Mouse (Mus musculus) MEL (cell line): Measurements from ENCODE around the gene Ptprk. TPM values are rescaled to one million over a fixed set of nuclear protein-coding genes. Genes with fewer than 3 reads are reported as not detected.

Experiments used
- DNase-seq: peaks from one replicate; pipeline ENCODE4 v3.0.0; 2011; ENCODE audit warnings: low read depth, low spot score
- H3K27ac ChIP-seq: 2 replicates; pipeline ENCODE4 v1.5.1; 2012; ENCODE audit warnings: low read depth, mild to moderate bottlenecking, control low read depth, low read length, moderate library complexity; ENCODE audit not compliant: control insufficient read depth
- H3K27me3 ChIP-seq, 2 experiments: fragments of 150-350 bp in 1 of 2; sonication (generic) in 1 of 2; 2 replicates each; pipeline ENCODE4 v1.6.1; 2012; ENCODE audit warnings: low read length in 2 of 2, mild to moderate bottlenecking in 2 of 2, improper control_type of control experiment in 1 of 2, moderate library complexity in 1 of 2; ENCODE audit not compliant: insufficient read depth in 2 of 2, control insufficient read depth in 1 of 2
- H3K36me3 ChIP-seq, 2 experiments: 2 replicates each; pipeline ENCODE4 v1.6.1; 2012 to 2014; ENCODE audit warnings: low read length in 2 of 2, improper control_type of control experiment in 1 of 2, inconsistent platforms in 1 of 2, mild to moderate bottlenecking in 1 of 2; ENCODE audit not compliant: insufficient read depth in 2 of 2, control insufficient read depth in 1 of 2
- H3K4me1 ChIP-seq, 2 experiments: fragments of 150-350 bp in 1 of 2; sonication (generic) in 1 of 2; 2 replicates each; pipeline ENCODE4 v1.6.1; 2012; ENCODE audit warnings: low read length in 2 of 2, improper control_type of control experiment in 1 of 2, mild to moderate bottlenecking in 1 of 2; ENCODE audit not compliant: insufficient read depth in 2 of 2, control insufficient read depth in 1 of 2
- H3K4me3 ChIP-seq, 2 experiments: fragments of 150-350 bp in 1 of 2; sonication (generic) in 1 of 2; 2 replicates each; pipeline ENCODE4 v1.5.1; 2012; ENCODE audit warnings: low read depth in 2 of 2, low read length in 2 of 2, mild to moderate bottlenecking in 2 of 2, moderate library complexity in 2 of 2, control low read depth in 1 of 2, improper control_type of control experiment in 1 of 2; ENCODE audit not compliant: control insufficient read depth in 1 of 2, insufficient read depth in 1 of 2
- H3K79me2 ChIP-seq: 2 replicates; pipeline ENCODE4 v1.6.1; 2012; ENCODE audit warnings: mild to moderate bottlenecking, low read length, moderate library complexity; ENCODE audit not compliant: control insufficient read depth, poor library complexity, insufficient read depth
- H3K9ac ChIP-seq: 2 replicates; pipeline ENCODE4 v1.6.1; 2012; ENCODE audit warnings: low read depth, mild to moderate bottlenecking, control low read depth, low read length, moderate library complexity; ENCODE audit not compliant: control insufficient read depth, poor library complexity, severe bottlenecking
- H3K9me3 ChIP-seq: fragments of 150-350 bp; sonication (generic); replicated peaks from 2 replicates; pipeline ENCODE4 v1.6.1; 2012; ENCODE audit warnings: mild to moderate bottlenecking, low read length, improper control_type of control experiment, moderate library complexity; ENCODE audit not compliant: insufficient read depth
- CHD1 ChIP-seq: IDR thresholded peaks from 2 replicates; pipeline ENCODE4 v1.6.1; 2012; ENCODE audit warnings: low read depth, mild to moderate bottlenecking, inconsistent platforms, low read length, improper control_type of control experiment
- CTCF ChIP-seq, 3 experiments: IDR thresholded peaks in 2 of 3; conservative IDR thresholded peaks in 1 of 3; 2 replicates each; pipeline ENCODE4 v1.5.1; 2011 to 2012; ENCODE audit warnings: low read length in 3 of 3, low read depth in 2 of 3, mild to moderate bottlenecking in 2 of 3, improper control_type of control experiment in 1 of 3, inconsistent platforms in 1 of 3, mixed read lengths in 1 of 3, moderate library complexity in 1 of 3; ENCODE audit not compliant: control insufficient read depth in 1 of 3, insufficient read depth in 1 of 3, poor library complexity in 1 of 3, severe bottlenecking in 1 of 3
- ELF1 ChIP-seq: IDR thresholded peaks from 2 replicates; pipeline ENCODE4 v1.6.1; 2014; ENCODE audit warnings: low read depth, mild to moderate bottlenecking, inconsistent platforms, low read length, improper control_type of control experiment, moderate library complexity
- ETS1 ChIP-seq: IDR thresholded peaks from 2 replicates; pipeline ENCODE4 v1.6.1; 2012; ENCODE audit warnings: low read depth, mild to moderate bottlenecking, inconsistent platforms, low read length, improper control_type of control experiment, moderate library complexity
- GABPA ChIP-seq: IDR thresholded peaks from 2 replicates; pipeline ENCODE4 v1.6.1; 2012; ENCODE audit warnings: low read depth, mild to moderate bottlenecking, inconsistent platforms, low read length, improper control_type of control experiment, moderate library complexity
- HCFC1 ChIP-seq: IDR thresholded peaks from 2 replicates; pipeline ENCODE4 v1.6.1; 2012; ENCODE audit warnings: low read depth, mild to moderate bottlenecking, inconsistent platforms, low read length, improper control_type of control experiment, moderate library complexity
- KAT2A ChIP-seq: conservative IDR thresholded peaks from 2 replicates; pipeline ENCODE4 v1.6.1; 2012; ENCODE audit warnings: low read depth, low read length, improper control_type of control experiment, inconsistent platforms
- MAX ChIP-seq: IDR thresholded peaks from 2 replicates; pipeline ENCODE4 v1.6.1; 2011; ENCODE audit warnings: low read length, improper control_type of control experiment
- MYC ChIP-seq: IDR thresholded peaks from 2 replicates; pipeline ENCODE4 v1.6.1; 2011; ENCODE audit warnings: low read depth, mild to moderate bottlenecking, low read length, improper control_type of control experiment, moderate library complexity
- NELFE ChIP-seq: IDR thresholded peaks from 2 replicates; pipeline ENCODE4 v1.6.1; 2011; ENCODE audit warnings: low read depth, low read length, improper control_type of control experiment
- POLR2A ChIP-seq, 2 experiments: IDR thresholded peaks; 2 replicates each; pipeline ENCODE4 v1.6.1; 2011 to 2012; ENCODE audit warnings: low read length in 2 of 2, mild to moderate bottlenecking in 2 of 2, control low read depth in 1 of 2, improper control_type of control experiment in 1 of 2, low read depth in 1 of 2, moderate library complexity in 1 of 2; ENCODE audit not compliant: control insufficient read depth in 1 of 2, insufficient read depth in 1 of 2, poor library complexity in 1 of 2
- POLR2AphosphoS5 ChIP-seq: IDR thresholded peaks from 2 replicates; pipeline ENCODE4 v1.6.1; 2012; ENCODE audit warnings: low read depth, borderline replicate concordance, mild to moderate bottlenecking, inconsistent platforms, low read length, moderate library complexity, mixed read lengths
- RAD21 ChIP-seq: IDR thresholded peaks from 2 replicates; pipeline ENCODE4 v1.6.1; 2011; ENCODE audit warnings: mild to moderate bottlenecking, low read depth, low read length, improper control_type of control experiment
- TCF12 ChIP-seq: IDR thresholded peaks from 2 replicates; pipeline ENCODE4 v1.6.1; 2014; ENCODE audit warnings: low read depth, mild to moderate bottlenecking, inconsistent platforms, low read length, improper control_type of control experiment, moderate library complexity
- USF1 ChIP-seq: IDR thresholded peaks from 2 replicates; pipeline ENCODE4 v1.6.1; 2014; ENCODE audit warnings: low read depth, mild to moderate bottlenecking, inconsistent platforms, low read length, improper control_type of control experiment, moderate library complexity
- USF2 ChIP-seq, 2 experiments: IDR thresholded peaks; 2 replicates each; pipeline ENCODE4 v1.6.1; 2011 to 2012; ENCODE audit warnings: improper control_type of control experiment in 2 of 2, low read length in 2 of 2, borderline replicate concordance in 1 of 2, inconsistent platforms in 1 of 2, low read depth in 1 of 2, mild to moderate bottlenecking in 1 of 2; ENCODE audit not compliant: insufficient read depth in 1 of 2
- ZKSCAN1 ChIP-seq: IDR thresholded peaks from 2 replicates; pipeline ENCODE4 v1.6.1; 2012; ENCODE audit warnings: low read depth, mild to moderate bottlenecking, inconsistent platforms, low read length, improper control_type of control experiment, moderate library complexity
- ZMIZ1 ChIP-seq: IDR thresholded peaks from 2 replicates; pipeline ENCODE4 v1.6.1; 2012; ENCODE audit warnings: low read depth, mild to moderate bottlenecking, inconsistent platforms, low read length, improper control_type of control experiment, moderate library complexity
- polyA plus RNA-seq, 2 experiments: library from polyadenylated mRNA; stranded (reverse) in 1 of 2; unstranded in 1 of 2; fragments of >175 nt in 1 of 2; fragments of >200 nt in 1 of 2; gene quantifications; 2 replicates each; pipeline versions ENCODE4 v1.2.1 to v1.2.4; 2012; ENCODE audit warnings: low replicate concordance in 2 of 2, low read depth in 1 of 2; ENCODE audit not compliant: insufficient read length in 2 of 2, insufficient read depth in 1 of 2, missing spikeins in 1 of 2
- total RNA-seq: library from RNA; depleted of rRNA; stranded (reverse); fragments of 300-350 nt; gene quantifications from 2 replicates; pipeline ENCODE4 v1.2.3, GENCODE M21; 2012

Gene Ptprk
- total and polyA plus RNA-seq, 3 experiments: under 0.01 TPM; not detected in 2

- Histone ChIP-seq H3K4me3 (no peak overlapping the region), H3K9ac (no peak overlapping the region), H3K27ac (no peak overlapping the region), H3K9me3 (no peaks in the 10 kb centered on the region), H3K79me2 (no peaks in the 10 kb centered on the region), H3K27me3 (no peaks in the 10 kb centered on the region), H3K4me1 (no peaks in the 10 kb centered on the region), H3K36me3 (no peaks in the 10 kb centered on the region)
- no peak for TF ChIP-seq ZKSCAN1
- TF ChIP-seq ETS1: no peak
- TF ChIP-seq KAT2A: no peak
- TF ChIP-seq RAD21: no peak
- TF ChIP-seq MYC: no peak
- no peak for TF ChIP-seq POLR2AphosphoS5
- no peak for DNase-seq
These were observed 1.6 kb downstream of the Ptprk start for GRCm38 (mm10) chr10:28076036-28076855.

- no peaks in the 10 kb centered on the region for H3K4me1 ChIP-seq
- no peak overlapping the region for H3K4me3 ChIP-seq
- no peaks in the 10 kb centered on the region for H3K27me3 ChIP-seq
- no peaks in the 10 kb centered on the region for H3K79me2 ChIP-seq
- DNase-seq: no peak
- TF ChIP-seq MAX (no peak), USF1 (no peak), GABPA (no peak), ZKSCAN1 (no peak), POLR2A (IDR thresholded peaks at IDR 0.05; ENCODE audit: control insufficient read depth in 1 of 2, insufficient read depth in 1 of 2, low read depth in 1 of 2, low read length in 2 of 2, poor library complexity in 1 of 2) (no peak), KAT2A (no peak), CTCF (IDR thresholded peaks at IDR 0.05 in 2 of 3, conservative IDR thresholded peaks at IDR 0.05 in 1 of 3; ENCODE audit: control insufficient read depth in 1 of 3, insufficient read depth in 1 of 3, low read depth in 2 of 3, low read length in 3 of 3, poor library complexity in 1 of 3, severe bottlenecking in 1 of 3) (no peak), TCF12 (no peak), CHD1 (no peak), NELFE (no peak), ELF1 (no peak), HCFC1 (no peak), USF2 (IDR thresholded peaks at IDR 0.05; ENCODE audit: borderline replicate concordance in 1 of 2, insufficient read depth in 1 of 2, low read depth in 1 of 2, low read length in 2 of 2) (no peak), ZMIZ1 (no peak)
- H3K27ac ChIP-seq: no peak overlapping the region
- H3K9me3 ChIP-seq: no peaks in the 10 kb centered on the region
- H3K9ac ChIP-seq: no peak overlapping the region
- no peaks in the 10 kb centered on the region for H3K36me3 ChIP-seq
These were observed 3.6 kb downstream of the Ptprk start for GRCm38 (mm10) chr10:28078270-28078669.
